Comparison of ENCODE assay signal across 8 mouse cellular contexts in genomic region chr9:107377961-107378512, GRCm38 (mm10). TPM values are rescaled to one million over a fixed set of nuclear protein-coding genes. Genes with fewer than 3 reads are reported as not detected.
DNase-seq lines count a peak whose midpoint lies in the region; ATAC-seq and TF ChIP-seq lines count a peak whose summit lies in the region.

No protein-coding gene starts in this region.

- no peak for DNase-seq in heart, embryonic 10.5 days (ENCODE audit: low spot score)
- no peak for DNase-seq in heart, adult 11 months
- DNase-seq in brain, embryonic 14.5 days (ENCODE audit: low read depth): peak; percentile 83
- peak; percentile 78 for DNase-seq in forebrain, embryonic 11.5 days (ENCODE audit: low spot score)
- peak; percentile 67 for DNase-seq in limb, embryonic 10.5 days (ENCODE audit: low spot score)
- no peak for DNase-seq in layer of hippocampus, postnatal 14 days (ENCODE audit: low spot score in 2 of 2)

- TF ChIP-seq POLR2A in brain, embryonic 14.5 days (IDR thresholded peaks at IDR 0.05; ENCODE audit: borderline replicate concordance, extremely low read depth, insufficient read depth, insufficient read length, poor library complexity, severe bottlenecking): peak; percentile 28; the same call in 1 of the 2 replicates
- no peak for TF ChIP-seq POLR2A in olfactory bulb, adult 2 months (IDR thresholded peaks at IDR 0.05; ENCODE audit: insufficient read depth, low read depth, low read length)

- H3K36me3 ChIP-seq in heart, embryonic 10.5 days: no peaks in the 10 kb centered on the region
- H3K36me3 ChIP-seq in forebrain, embryonic 11.5 days (ENCODE audit: control insufficient read depth, insufficient read depth, low read length): no peaks in the 10 kb centered on the region
- no peaks in the 10 kb centered on the region for H3K36me3 ChIP-seq in limb, embryonic 10.5 days

- H3K4me1 ChIP-seq in heart, embryonic 10.5 days: peaks cover 48% of the 10 kb centered on the region
- peaks cover 8% of the 10 kb centered on the region; the same call in 1 of the 2 replicates for H3K4me1 ChIP-seq in forebrain, embryonic 11.5 days (replicated peaks; ENCODE audit: control insufficient read depth, insufficient read depth, low read length)
- H3K4me1 ChIP-seq in limb, embryonic 10.5 days: peaks cover 20% of the 10 kb centered on the region
- peaks cover 16% of the 10 kb centered on the region for H3K4me1 ChIP-seq in olfactory bulb, adult 2 months (ENCODE audit: control insufficient read depth, insufficient read depth, low read length)

- WGBS in heart, embryonic 10.5 days: under 1% methylated on average over 35 of the region's 35 CpGs
- WGBS in forebrain, embryonic 11.5 days: under 1% methylated on average over 35 of the region's 35 CpGs
- WGBS in limb, embryonic 10.5 days: under 1% methylated on average over 35 of the region's 35 CpGs
- WGBS in olfactory bulb, adult 2 months: 1% methylated on average over 35 of the region's 35 CpGs

- peak overlapping the region; percentile 73 for H3K4me2 ChIP-seq in forebrain, embryonic 11.5 days (ENCODE audit: low read depth, low read length, severe bottlenecking)

- H3K9me3 ChIP-seq in heart, embryonic 10.5 days: no peaks in the 10 kb centered on the region
- no peaks in the 10 kb centered on the region for H3K9me3 ChIP-seq in forebrain, embryonic 11.5 days (ENCODE audit: control insufficient read depth, low read length)
- H3K9me3 ChIP-seq in limb, embryonic 10.5 days (replicated peaks): no peaks in the 10 kb centered on the region

- peak overlapping the region; percentile 52 for H3K9ac ChIP-seq in forebrain, embryonic 11.5 days (ENCODE audit: low read length)

- ATAC-seq in forebrain, embryonic 11.5 days (replicated peaks; ENCODE audit: low FRiP score): peak; percentile 71
- no peak for ATAC-seq in CD4-positive, CD25-positive, alpha-beta regulatory T cell, adult 4 months

- peak overlapping the region; percentile 64 for H3K4me3 ChIP-seq in heart, embryonic 10.5 days
- H3K4me3 ChIP-seq in forebrain, embryonic 11.5 days (ENCODE audit: low read depth, low read length): peak overlapping the region; percentile 39
- H3K4me3 ChIP-seq in limb, embryonic 10.5 days: peak overlapping the region; percentile 55
- peak overlapping the region; percentile 28 for H3K4me3 ChIP-seq in olfactory bulb, adult 2 months (ENCODE audit: insufficient read depth, low read depth, low read length)

- TF ChIP-seq CTCF in brain, embryonic 14.5 days (IDR thresholded peaks at IDR 0.05; ENCODE audit: borderline replicate concordance, extremely low read depth, insufficient read depth, insufficient read length): peak; percentile 39; the same call in 1 of the 2 replicates
- no peak; the same call in 1 of the 2 replicates for TF ChIP-seq CTCF in olfactory bulb, adult 2 months (IDR thresholded peaks at IDR 0.05; ENCODE audit: insufficient read depth, low read depth, low read length)

- H3K27me3 ChIP-seq in heart, embryonic 10.5 days (ENCODE audit: insufficient read depth, poor library complexity, severe bottlenecking): peaks cover 93% of the 10 kb centered on the region
- H3K27me3 ChIP-seq in forebrain, embryonic 11.5 days (ENCODE audit: control insufficient read depth, insufficient read depth, low read length): peaks cover 49% of the 10 kb centered on the region
- H3K27me3 ChIP-seq in limb, embryonic 10.5 days (ENCODE audit: low read depth, poor library complexity, severe bottlenecking): peaks cover 100% of the 10 kb centered on the region

- peak overlapping the region; percentile 60 for H3K27ac ChIP-seq in heart, embryonic 10.5 days
- H3K27ac ChIP-seq in forebrain, embryonic 11.5 days (ENCODE audit: low read depth, low read length): no peak overlapping the region
- H3K27ac ChIP-seq in limb, embryonic 10.5 days: peak overlapping the region; percentile 56; the same call in 1 of the 2 replicates
- H3K27ac ChIP-seq in olfactory bulb, adult 2 months (ENCODE audit: insufficient read depth, low read depth, low read length): no peak overlapping the region

RNA-seq across cellular contexts. Expression of gene Cacna2d2, which starts 21.4 kb away (rescaled TPM):
- polyA plus RNA-seq in heart, embryonic 10.5 days (2016; fragmentation: Nextera tagmentation; extraction: Ambion mirVana): 6.8 TPM in 2 replicates
- polyA plus RNA-seq in brain, embryonic 14.5 days (2012; rRNA removed): 105 and 143 TPM in 2 replicates
- polyA plus RNA-seq in forebrain, embryonic 11.5 days (2014; fragmentation: Nextera tagmentation; extraction: Ambion mirVana): 1.8 and 2.8 TPM in 2 replicates
- 0.20 and 0.34 TPM in 2 replicates for polyA plus RNA-seq in limb, embryonic 10.5 days (2016; fragmentation: Nextera tagmentation; extraction: Ambion mirVana)
- polyA plus RNA-seq in olfactory bulb, adult 2 months (2012; ENCODE audit: insufficient read depth, insufficient read length, low replicate concordance, missing spikeins): not detected in 2 replicates
- polyA plus RNA-seq in CD4-positive, CD25-positive, alpha-beta regulatory T cell, adult 4 months (2017; shearing (Covaris generic)): under 1 TPM; 0.52 to 0.73 TPM
- 10 to 100 TPM; 19.5 to 24.2 TPM for total RNA-seq in layer of hippocampus, postnatal 14 days (2021)

RNA-seq across cellular contexts. Expression of gene 6430571L13Rik, which starts 37.6 kb away (rescaled TPM):
- polyA plus RNA-seq in heart, embryonic 10.5 days (2016; fragmentation: Nextera tagmentation; extraction: Ambion mirVana): 0.74 and 1.2 TPM in 2 replicates
- polyA plus RNA-seq in brain, embryonic 14.5 days (2012; rRNA removed): 6.2 and 8.6 TPM in 2 replicates
- 1.3 and 1.6 TPM in 2 replicates for polyA plus RNA-seq in forebrain, embryonic 11.5 days (2014; fragmentation: Nextera tagmentation; extraction: Ambion mirVana)
- polyA plus RNA-seq in limb, embryonic 10.5 days (2016; fragmentation: Nextera tagmentation; extraction: Ambion mirVana): 0.72 and 0.74 TPM in 2 replicates
- not detected in 2 replicates for polyA plus RNA-seq in olfactory bulb, adult 2 months (2012; ENCODE audit: insufficient read depth, insufficient read length, low replicate concordance, missing spikeins)
- polyA plus RNA-seq in CD4-positive, CD25-positive, alpha-beta regulatory T cell, adult 4 months (2017; shearing (Covaris generic)): 1 to 10 TPM; 1.8 to 3.0 TPM
- total RNA-seq in layer of hippocampus, postnatal 14 days (2021): 1 to 10 TPM; 2.6 to 2.9 TPM

RNA-seq across cellular contexts. Expression of gene Hemk1, which starts 39.9 kb away (rescaled TPM):
- 13.4 and 14.6 TPM in 2 replicates for polyA plus RNA-seq in heart, embryonic 10.5 days (2016; fragmentation: Nextera tagmentation; extraction: Ambion mirVana)
- 29.5 and 35.9 TPM in 2 replicates for polyA plus RNA-seq in brain, embryonic 14.5 days (2012; rRNA removed)
- polyA plus RNA-seq in forebrain, embryonic 11.5 days (2014; fragmentation: Nextera tagmentation; extraction: Ambion mirVana): 11.2 and 13.8 TPM in 2 replicates
- polyA plus RNA-seq in limb, embryonic 10.5 days (2016; fragmentation: Nextera tagmentation; extraction: Ambion mirVana): 10.3 and 12.2 TPM in 2 replicates
- not detected in 2 replicates for polyA plus RNA-seq in olfactory bulb, adult 2 months (2012; ENCODE audit: insufficient read depth, insufficient read length, low replicate concordance, missing spikeins)
- 10 to 100 TPM; 27.8 to 29.1 TPM for polyA plus RNA-seq in CD4-positive, CD25-positive, alpha-beta regulatory T cell, adult 4 months (2017; shearing (Covaris generic))
- total RNA-seq in layer of hippocampus, postnatal 14 days (2021): 10 to 100 TPM; 16.1 to 18.5 TPM

Comparison
In these comparisons a context has a peak if more than half of its experiments do, and no peak if none do; other contexts are left out.
1. DNase-seq: peak in brain, embryonic 14.5 days (single experiment), forebrain, embryonic 11.5 days (single experiment) and limb, embryonic 10.5 days (single experiment); none in heart, embryonic 10.5 days (single experiment), heart, adult 11 months (single experiment) and layer of hippocampus, postnatal 14 days (0 of 2).
2. H3K27ac ChIP-seq: peak in heart, embryonic 10.5 days (single experiment) and limb, embryonic 10.5 days (single experiment); none in forebrain, embryonic 11.5 days (single experiment) and olfactory bulb, adult 2 months (single experiment).
3. RNA of gene Cacna2d2, which starts 21.4 kb away (polyA plus RNA-seq): 105 to 143 TPM in brain, embryonic 14.5 days; 6.8 TPM in heart, embryonic 10.5 days, 1.8 to 2.8 TPM in forebrain, embryonic 11.5 days, 0.52 to 0.73 TPM in CD4-positive, CD25-positive, alpha-beta regulatory T cell, adult 4 months, 0.20 to 0.34 TPM in limb, embryonic 10.5 days and not detected in olfactory bulb, adult 2 months; every median in the first group is over 10 times any median in the second.
4. RNA of gene Hemk1, which starts 39.9 kb away (polyA plus RNA-seq): 29.5 to 35.9 TPM in brain, embryonic 14.5 days, 27.8 to 29.1 TPM in CD4-positive, CD25-positive, alpha-beta regulatory T cell, adult 4 months, 13.4 to 14.6 TPM in heart, embryonic 10.5 days, 10.3 to 12.2 TPM in limb, embryonic 10.5 days and 11.2 to 13.8 TPM in forebrain, embryonic 11.5 days; not detected in olfactory bulb, adult 2 months; every median in the first group is over 10 times any median in the second.
5. Peak in every context shown above with its lines, with median percentiles within 50 percentile points of each other: H3K4me3 ChIP-seq.